Mouse (Mus musculus) stomach, embryonic 14.5 days (tissue): ENCODE measurements around the gene Csmd2. TPM values are rescaled to one million over a fixed set of nuclear protein-coding genes. Genes with fewer than 3 reads are reported as not detected.

Experiments used
- ATAC-seq: fragments of 200-750 bp; cut with Nextera tagmentation; 2 replicates; pipeline ENCODE4 v1.8.0; 2017; ENCODE audit warnings: low read depth, moderate TSS enrichment; ENCODE audit not compliant: insufficient number of reproducible peaks, insufficient read depth, low FRiP score
- H3K27ac ChIP-seq: fragments of 300-500 bp; sonication (generic); 2 replicates; pipeline ENCODE4 v1.5.1; 2014; ENCODE audit warnings: mild to moderate bottlenecking, low read length, moderate library complexity, mixed read lengths
- H3K27me3 ChIP-seq: fragments of 300-500 bp; sonication (generic); 2 replicates; pipeline ENCODE4 v1.6.1; 2014; ENCODE audit warnings: low read length, control low read depth, mixed read lengths; ENCODE audit not compliant: control insufficient read depth, insufficient read depth
- H3K36me3 ChIP-seq: fragments of 300-500 bp; sonication (generic); 2 replicates; pipeline ENCODE4 v1.6.1; 2014; ENCODE audit warnings: mild to moderate bottlenecking, control low read depth, low read length, moderate library complexity, mixed read lengths; ENCODE audit not compliant: control insufficient read depth, insufficient read depth
- H3K4me1 ChIP-seq: fragments of 300-500 bp; sonication (generic); 2 replicates; pipeline ENCODE4 v1.6.1; 2014; ENCODE audit warnings: low read length, control low read depth, mixed read lengths; ENCODE audit not compliant: control insufficient read depth, insufficient read depth
- H3K4me2 ChIP-seq: fragments of 300-500 bp; sonication (generic); replicated peaks from 2 replicates; pipeline ENCODE4 v1.6.1; 2014; ENCODE audit warnings: low read depth, low read length, control low read depth
- H3K4me3 ChIP-seq: fragments of 300-500 bp; sonication (generic); 2 replicates; pipeline ENCODE4 v1.5.1; 2014; ENCODE audit warnings: low read depth, low read length, control low read depth
- H3K9ac ChIP-seq: fragments of 300-500 bp; sonication (generic); replicated peaks from 2 replicates; pipeline ENCODE4 v1.6.1; 2014; ENCODE audit warnings: low read depth, mild to moderate bottlenecking, control low read depth, low read length, moderate library complexity, mixed read lengths
- H3K9me3 ChIP-seq: fragments of 300-500 bp; sonication (generic); 2 replicates; pipeline ENCODE4 v1.6.1; 2016; ENCODE audit warnings: low read depth, low read length, control low read depth; ENCODE audit not compliant: control insufficient read depth
- WGBS: fragments of 180-500 bp; shearing (Covaris S2); extraction: QIAGEN DNeasy Blood & Tissue Kit; methylation state at CpG from one replicate; pipeline ENCODE4 v1.1.7; 2014; 5-methylcytosine and 5-hydroxymethylcytosine counted together
- polyA plus RNA-seq: library from polyadenylated mRNA; unstranded; fragments of >200 nt; fragmentation: Nextera tagmentation; extraction: Ambion mirVana; gene quantifications from 2 replicates; pipeline ENCODE4 v1.2.1, GENCODE M21; 2014

Gene Csmd2
- polyA plus RNA-seq, 1 experiment from 2014 or later, result 0.36 TPM

GRCm38 (mm10) chr4:128259211-128259610 is 271.6 kb downstream of the Csmd2 start:
- no peak overlapping the region for H3K4me2 ChIP-seq
- no peak overlapping the region for H3K4me3 ChIP-seq
- H3K4me1 ChIP-seq, result no peaks in the 10 kb centered on the region
- H3K9me3 ChIP-seq, result no peaks in the 10 kb centered on the region
- 84% methylated on average over 5 of the region's 5 CpGs for WGBS
- H3K36me3 ChIP-seq, result no peaks in the 10 kb centered on the region
- H3K27me3 ChIP-seq, result no peaks in the 10 kb centered on the region
- ATAC-seq, result no peak
- H3K27ac ChIP-seq, result no peak overlapping the region
- no peak overlapping the region for H3K9ac ChIP-seq

DNA sequence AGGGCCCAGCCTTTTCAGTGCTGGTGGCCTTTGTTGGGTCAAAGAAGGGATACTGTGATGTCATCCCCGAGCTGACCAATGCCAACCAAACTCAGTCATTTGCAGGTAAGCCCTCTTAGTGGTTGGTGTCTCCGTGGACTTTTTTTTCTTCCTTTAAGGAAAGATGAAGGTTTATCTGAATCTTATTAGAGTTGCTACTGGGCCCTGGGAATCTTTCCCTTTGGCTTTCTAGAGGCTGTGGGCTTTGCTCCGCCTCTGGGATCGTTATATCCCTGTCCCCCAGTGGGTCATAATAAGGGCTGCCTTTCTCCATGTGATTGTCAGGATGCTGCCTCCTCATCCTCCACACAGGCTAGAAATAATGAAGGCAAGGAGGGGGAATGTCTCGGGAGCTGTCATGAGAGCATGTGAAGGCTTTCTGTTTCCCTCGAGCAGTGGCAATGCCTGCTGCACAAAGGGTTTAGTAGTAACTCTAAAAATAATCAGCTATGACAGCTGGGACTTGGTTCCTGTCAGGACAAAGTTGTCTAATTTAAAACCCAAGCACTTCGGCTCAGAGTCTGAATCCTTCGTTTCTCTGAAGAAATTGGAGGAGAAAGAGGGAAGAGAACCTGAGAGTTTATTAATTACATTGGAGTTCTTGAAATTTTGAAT is 273.4 kb downstream of the Csmd2 start, which contains the start of gene Hmgb4:
Gene Hmgb4, minus strand, starts transcription at position 51 of the 654 bp plus-strand sequence.
- WGBS, result 61% methylated on average over 8 of the region's 8 CpGs
- no peak within 1 kb of the TSS for H3K27ac ChIP-seq
- no peaks in the 10 kb centered on the region for H3K9me3 ChIP-seq
- no peak within 1 kb of the TSS for H3K4me2 ChIP-seq
- ATAC-seq, result no peak
- H3K4me1 ChIP-seq, result no peaks in the 10 kb centered on the region
- no peaks in the 10 kb centered on the region for H3K27me3 ChIP-seq
- no peak within 1 kb of the TSS for H3K4me3 ChIP-seq
- no peak within 1 kb of the TSS for H3K9ac ChIP-seq
- H3K36me3 ChIP-seq, result no peaks in the 10 kb centered on the region

- Histone ChIP-seq H3K27me3 (no peaks in the 10 kb centered on the region), H3K9ac (no peak overlapping the region), H3K4me2 (no peak overlapping the region), H3K9me3 (no peaks in the 10 kb centered on the region), H3K4me1 (no peaks in the 10 kb centered on the region), H3K4me3 (no peak overlapping the region), H3K27ac (no peak overlapping the region), H3K36me3 (no peaks in the 10 kb centered on the region)
- ATAC-seq, result no peak
- WGBS, result 79% methylated on average over 5 of the region's 5 CpGs
These were observed 276.8 kb downstream of the Csmd2 start for GRCm38 (mm10) chr4:128264491-128264890.

DNA sequence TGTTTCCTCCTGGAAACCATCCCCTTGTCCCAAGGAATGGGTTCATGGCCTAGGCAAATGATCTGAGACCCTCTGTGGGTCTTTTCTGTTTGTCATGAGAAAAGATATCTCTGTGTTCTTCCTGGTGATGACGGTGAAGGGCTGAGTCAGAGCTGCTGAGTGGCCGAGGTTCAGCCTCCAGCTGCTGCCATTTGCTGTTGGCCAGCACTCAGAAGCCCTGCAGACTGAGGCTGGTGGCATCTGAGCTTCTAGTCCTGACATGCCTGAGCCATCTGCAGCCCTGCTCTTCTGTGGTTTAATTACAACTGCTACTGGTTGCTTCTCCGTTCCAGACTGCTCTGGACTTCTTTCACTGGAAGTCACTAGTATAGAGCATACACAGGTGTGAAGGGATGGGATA is 277.7 kb downstream of the Csmd2 start:
- Histone ChIP-seq H3K9me3 (no peaks in the 10 kb centered on the region), H3K27me3 (no peaks in the 10 kb centered on the region), H3K9ac (no peak overlapping the region), H3K4me2 (no peak overlapping the region), H3K4me1 (peaks cover 4% of the 10 kb centered on the region; the same call in 1 of the 2 replicates), H3K4me3 (no peak overlapping the region), H3K36me3 (no peaks in the 10 kb centered on the region), H3K27ac (no peak overlapping the region)
- WGBS, result 73% methylated on average over 3 of the region's 3 CpGs
- ATAC-seq, result no peak

- no peak overlapping the region for H3K27ac ChIP-seq
- no peak overlapping the region for H3K4me3 ChIP-seq
- H3K36me3 ChIP-seq, result no peaks in the 10 kb centered on the region
- H3K27me3 ChIP-seq, result no peaks in the 10 kb centered on the region
- no peak for ATAC-seq
- H3K9ac ChIP-seq, result no peak overlapping the region
- no peaks in the 10 kb centered on the region for H3K9me3 ChIP-seq
- peaks cover 12% of the 10 kb centered on the region; the same call in 1 of the 2 replicates for H3K4me1 ChIP-seq
- no peak overlapping the region for H3K4me2 ChIP-seq
- WGBS, result 86% methylated on average over 9 of the region's 9 CpGs
These were observed 281.7 kb downstream of the Csmd2 start for GRCm38 (mm10) chr4:128269261-128269875.

- peaks cover 12% of the 10 kb centered on the region; the same call in 1 of the 2 replicates for H3K4me1 ChIP-seq
- H3K4me2 ChIP-seq, result no peak overlapping the region
- no peak for ATAC-seq
- 51% methylated on average over 10 of the region's 10 CpGs for WGBS
- no peak overlapping the region for H3K9ac ChIP-seq
- H3K27ac ChIP-seq, result no peak overlapping the region
- H3K27me3 ChIP-seq, result no peaks in the 10 kb centered on the region
- no peak overlapping the region for H3K4me3 ChIP-seq
- H3K36me3 ChIP-seq, result no peaks in the 10 kb centered on the region
- no peaks in the 10 kb centered on the region for H3K9me3 ChIP-seq
These were observed 282.5 kb downstream of the Csmd2 start for GRCm38 (mm10) chr4:128270177-128270576.

- Histone ChIP-seq H3K4me1 (peaks cover 12% of the 10 kb centered on the region; the same call in 1 of the 2 replicates), H3K4me2 (no peak overlapping the region; the same call in 1 of the 2 replicates), H3K9me3 (no peaks in the 10 kb centered on the region), H3K36me3 (no peaks in the 10 kb centered on the region), H3K27me3 (no peaks in the 10 kb centered on the region), H3K27ac (no peak overlapping the region), H3K9ac (no peak overlapping the region), H3K4me3 (no peak overlapping the region)
- WGBS, result 23% methylated on average over 19 of the region's 19 CpGs
- peak; percentile 71; the same call in 1 of the 2 replicates for ATAC-seq
These were observed 283.3 kb downstream of the Csmd2 start for GRCm38 (mm10) chr4:128270931-128271330.

DNA sequence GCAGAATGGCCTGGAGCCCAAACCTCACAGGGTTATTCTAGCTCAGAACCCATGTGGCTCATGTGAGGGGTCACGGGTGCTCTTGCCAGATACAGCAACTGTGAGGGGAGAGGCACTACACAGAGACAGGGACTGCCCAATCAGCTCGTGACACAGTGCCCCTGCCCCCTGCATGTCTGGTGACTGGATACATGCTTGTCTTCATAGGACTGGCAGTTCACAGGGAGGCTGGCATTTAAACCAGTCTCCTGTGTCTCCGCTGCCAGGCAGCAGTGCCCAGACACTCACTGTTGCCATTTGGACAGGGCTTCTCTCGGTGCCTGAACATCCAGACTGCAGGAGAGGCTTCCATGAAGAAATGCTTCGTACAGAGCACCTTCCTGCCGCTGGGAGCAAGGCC is 284.8 kb downstream of the Csmd2 start:
- no peak overlapping the region for H3K9ac ChIP-seq
- no peak overlapping the region for H3K4me3 ChIP-seq
- H3K4me2 ChIP-seq, result no peak overlapping the region
- H3K27me3 ChIP-seq, result no peaks in the 10 kb centered on the region
- WGBS, result 70% methylated on average over 6 of the region's 6 CpGs
- H3K27ac ChIP-seq, result no peak overlapping the region
- no peaks in the 10 kb centered on the region for H3K36me3 ChIP-seq
- H3K9me3 ChIP-seq, result no peaks in the 10 kb centered on the region
- ATAC-seq, result no peak
- H3K4me1 ChIP-seq, result peaks cover 12% of the 10 kb centered on the region; the same call in 1 of the 2 replicates
